Mouse (Mus musculus) lung, adult 2 months (tissue): ENCODE measurements at regions not wholly inside any gene's neighbourhood (a gene's known extent, or its start where the extent isn't known, plus 50 kb on each side); places are given as distances from the start of the nearest gene placed in this dataset.

Source experiments
- CTCF ChIP-seq: fragments of 200-500 bp; IDR thresholded peaks from 2 replicates; pipeline ENCODE4 v1.5.1; 2011; ENCODE audit warnings: mild to moderate bottlenecking, low read length, control low read depth; ENCODE audit not compliant: insufficient read depth
- POLR2A ChIP-seq: fragments of 200-500 bp; IDR thresholded peaks from 2 replicates; pipeline ENCODE4 v1.6.1; 2011; ENCODE audit warnings: low read depth, mild to moderate bottlenecking, control low read depth, low read length, borderline replicate concordance; ENCODE audit errors: extremely low read depth

DNA sequence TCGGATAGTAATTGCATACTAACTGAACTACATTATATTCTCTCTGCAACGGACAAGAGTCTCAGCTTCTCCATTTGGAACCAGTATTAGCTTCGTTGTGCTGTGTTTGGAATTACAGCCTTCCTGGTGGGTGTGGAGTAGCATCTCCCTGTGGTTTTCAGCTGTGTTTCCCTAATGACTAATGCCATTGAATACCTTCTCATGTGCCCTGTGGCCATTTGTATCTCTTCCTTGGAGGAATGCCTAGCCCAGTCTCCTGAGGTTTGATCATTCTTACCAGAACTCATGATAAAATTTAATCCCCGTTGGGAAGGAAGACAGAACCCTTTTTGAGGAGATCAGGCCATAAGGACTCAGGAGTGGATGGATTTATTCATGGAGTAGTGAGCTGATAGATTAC lies 59.6 kb upstream of the Nrbf2 start:
- TF ChIP-seq CTCF (no peak), POLR2A (no peak)
